Mouse (Mus musculus) embryonic fibroblast, embryonic 13.5 days (primary cell): Measurements from ENCODE around the gene AW011738. TPM values are rescaled to one million over a fixed set of nuclear protein-coding genes. Genes with fewer than 3 reads are reported as not detected.

Source experiments
- H3K27ac ChIP-seq: 2 replicates; pipeline ENCODE4 v1.5.1; 2012; ENCODE audit warnings: low read length, control low read depth, inconsistent platforms; ENCODE audit not compliant: insufficient read depth
- H3K4me1 ChIP-seq: 2 replicates; pipeline ENCODE4 v1.6.1; 2011; ENCODE audit warnings: low read length; ENCODE audit not compliant: control insufficient read depth, insufficient read depth
- H3K4me3 ChIP-seq: 2 replicates; pipeline ENCODE4 v1.5.1; 2011; ENCODE audit warnings: mild to moderate bottlenecking, control low read depth, low read length; ENCODE audit not compliant: insufficient read depth
- CTCF ChIP-seq: IDR thresholded peaks from 2 replicates; pipeline ENCODE4 v1.5.1; 2011; ENCODE audit warnings: mild to moderate bottlenecking, control low read depth, low read length, moderate library complexity, borderline replicate concordance; ENCODE audit not compliant: insufficient read depth
- POLR2A ChIP-seq: IDR thresholded peaks from 2 replicates; pipeline ENCODE4 v1.6.1; 2011; ENCODE audit warnings: low read depth, mild to moderate bottlenecking, control low read depth, low read length, moderate library complexity
- polyA plus RNA-seq: library from polyadenylated mRNA; stranded (reverse); fragments of >200 nt; gene quantifications from 2 replicates; pipeline ENCODE4 v1.2.4, GENCODE M21; 2011; ENCODE audit warnings: low read depth; ENCODE audit not compliant: missing spikeins, insufficient read length

The AW011738 gene
- polyA plus RNA-seq, 1 experiment, result 3.6 TPM

DNA sequence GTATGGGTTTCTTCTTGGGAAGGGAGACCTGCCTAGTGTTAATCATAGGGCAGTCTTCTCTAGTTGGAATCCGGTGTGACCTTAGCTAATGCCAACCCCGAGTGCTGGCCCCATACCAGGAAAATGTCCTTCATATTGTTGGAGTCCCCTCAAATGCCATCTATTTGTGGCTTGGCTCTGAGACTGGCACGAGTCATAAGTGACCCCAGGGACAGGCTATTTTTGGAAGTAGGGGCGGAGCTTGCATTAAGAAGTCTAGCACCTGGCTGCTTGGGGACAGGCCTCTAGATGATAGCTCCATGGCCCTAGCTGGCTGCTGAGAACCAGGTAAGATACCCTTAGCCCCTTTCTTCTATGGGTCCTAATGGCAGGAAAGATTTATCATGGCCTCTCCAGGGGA, 12.5 kb downstream of the AW011738 start, which contains the start of gene Perm1:
TSS of gene Perm1 (plus strand) at position 220 of the 400 bp plus-strand sequence.
- H3K27ac ChIP-seq, result no peak within 1 kb of the TSS
- no peak for TF ChIP-seq CTCF
- no peak within 1 kb of the TSS for H3K4me3 ChIP-seq
- H3K4me1 ChIP-seq, result no peaks in the 10 kb centered on the region; the same call in 1 of the 2 replicates

GRCm38 (mm10) chr4:156216196-156216595, 13.1 kb downstream of the AW011738 start:
- TF ChIP-seq POLR2A (no peak), CTCF (no peak)
- Histone ChIP-seq H3K4me3 (no peak overlapping the region), H3K4me1 (peaks cover 2% of the 10 kb centered on the region; the same call in 1 of the 2 replicates), H3K27ac (no peak overlapping the region)

DNA sequence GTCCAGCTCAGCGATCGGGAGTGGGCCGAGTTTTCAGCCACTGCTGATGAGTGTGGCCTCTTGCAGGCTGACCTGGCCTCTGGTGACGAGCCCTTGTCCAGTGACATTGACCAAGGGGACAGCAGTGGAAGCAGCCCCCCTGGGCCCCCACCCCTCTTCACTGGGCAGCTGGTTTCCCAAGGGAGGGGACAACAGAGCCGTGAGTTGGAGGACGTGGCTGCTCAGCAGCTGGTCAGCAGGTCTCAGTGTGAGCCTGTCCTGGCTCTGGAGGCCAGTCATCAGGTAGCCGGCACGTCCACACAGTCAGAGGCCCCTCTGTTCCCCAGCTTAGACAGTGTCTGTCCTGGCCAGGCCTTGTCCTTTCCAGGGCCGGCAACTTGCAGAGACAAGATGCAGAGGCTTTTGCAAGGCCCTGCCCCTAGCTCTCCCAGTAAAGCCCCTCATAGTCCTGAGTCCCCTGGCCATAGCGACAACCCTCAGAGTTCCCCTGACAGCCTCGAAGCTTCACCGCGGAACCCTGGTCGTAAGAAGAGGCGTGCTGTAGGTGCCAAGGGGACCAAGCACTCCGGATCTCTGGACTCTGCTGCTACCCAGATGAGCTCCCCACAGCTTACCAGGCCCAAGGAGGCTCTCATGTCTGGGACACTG, 14.0 kb downstream of the AW011738 start:
- Histone ChIP-seq H3K4me1 (peaks cover 2% of the 10 kb centered on the region; the same call in 1 of the 2 replicates), H3K27ac (no peak overlapping the region), H3K4me3 (no peak overlapping the region)
- no peak for TF ChIP-seq POLR2A
- TF ChIP-seq CTCF, result no peak

- no peak for TF ChIP-seq CTCF
- TF ChIP-seq POLR2A, result no peak
- no peak overlapping the region for H3K27ac ChIP-seq
Observed at GRCm38 (mm10) chr4:156217838-156218237, 14.7 kb downstream of the AW011738 start.

DNA sequence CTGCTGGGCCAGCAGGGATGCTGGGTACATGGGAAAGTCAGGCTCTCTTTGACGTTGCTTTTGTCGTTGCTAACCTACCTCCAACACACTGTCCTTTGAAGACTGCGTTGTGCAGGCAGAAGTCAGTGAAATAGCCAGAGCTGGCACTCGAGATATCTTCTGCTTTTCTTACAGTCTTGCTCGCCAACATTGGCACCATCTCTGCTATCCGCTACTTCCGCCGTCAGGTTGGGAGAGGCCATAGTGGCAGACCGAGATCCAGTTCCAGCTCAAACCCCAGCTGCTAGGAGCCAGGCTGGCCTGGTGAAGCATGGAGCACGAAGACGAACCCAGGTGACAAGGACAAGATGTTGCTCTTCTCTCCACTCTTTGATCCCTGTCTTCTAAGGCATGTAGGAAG, 16.8 kb downstream of the AW011738 start:
- TF ChIP-seq CTCF (no peak), POLR2A (no peak)
- H3K27ac ChIP-seq, result no peak overlapping the region
- peaks cover 2% of the 10 kb centered on the region; the same call in 1 of the 2 replicates for H3K4me1 ChIP-seq
- H3K4me3 ChIP-seq, result no peak overlapping the region

More at GRCm38 (mm10) chr4:156217838-156218237, 14.7 kb downstream of the AW011738 start:
- H3K4me1 ChIP-seq, result peaks cover 2% of the 10 kb centered on the region; the same call in 1 of the 2 replicates
- H3K4me3 ChIP-seq, result no peak overlapping the region

GRCm38 (mm10) chr4:156224276-156224675, 21.2 kb downstream of the AW011738 start:
- Histone ChIP-seq H3K4me3 (no peak overlapping the region), H3K4me1 (peaks cover 6% of the 10 kb centered on the region; the same call in 1 of the 2 replicates), H3K27ac (no peak overlapping the region)
- TF ChIP-seq CTCF (no peak), POLR2A (no peak)

DNA sequence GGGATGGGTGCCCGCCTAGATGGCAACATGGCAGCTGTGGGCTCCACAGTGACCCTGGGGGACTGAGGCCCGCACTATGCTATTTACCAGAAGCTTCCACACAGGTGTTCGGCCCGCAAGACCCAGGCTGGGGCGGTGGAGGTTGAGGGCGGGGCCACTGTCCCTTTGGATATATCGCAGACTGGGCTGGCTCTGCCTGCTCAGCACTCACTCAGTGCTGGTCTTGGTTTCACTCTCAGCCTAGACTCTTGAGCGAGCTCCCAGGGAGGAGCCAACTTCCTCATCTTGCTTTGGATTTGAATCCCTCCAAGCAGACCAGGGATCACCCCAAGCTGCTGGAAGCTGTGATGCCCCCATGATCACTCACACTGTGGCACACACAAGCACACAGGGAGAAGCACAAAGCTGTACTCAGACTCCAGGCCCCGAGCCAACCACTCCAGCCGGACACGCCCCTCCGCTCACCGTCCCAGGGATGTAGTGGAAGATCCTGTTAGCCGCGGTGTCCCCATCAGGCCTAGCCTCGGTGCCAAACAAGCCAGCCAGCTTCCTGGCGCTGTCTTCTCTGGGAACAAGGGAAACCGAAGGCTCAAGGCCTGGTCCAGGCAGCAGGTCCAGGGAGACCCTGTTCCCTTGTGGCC, 24.8 kb downstream of the AW011738 start:
- TF ChIP-seq CTCF (no peak), POLR2A (no peak)
- peak overlapping the region; percentile 36; the same call in 1 of the 2 replicates for H3K27ac ChIP-seq

GRCm38 (mm10) chr4:156228393-156229024, 25.4 kb downstream of the AW011738 start:
- TF ChIP-seq CTCF (no peak), POLR2A (peak; percentile 47)

More for the DNA sequence above, 24.8 kb downstream of the AW011738 start:
- Histone ChIP-seq H3K4me3 (peak overlapping the region; percentile 19), H3K4me1 (peaks cover 4% of the 10 kb centered on the region; the same call in 1 of the 2 replicates)

GRCm38 (mm10) chr4:156234021-156234501, 31.0 kb downstream of the AW011738 start:
- Histone ChIP-seq H3K4me3 (peak overlapping the region; percentile 74), H3K27ac (no peak overlapping the region), H3K4me1 (peaks cover 1% of the 10 kb centered on the region; the same call in 1 of the 2 replicates)
- no peak; the same call in 1 of the 2 replicates for TF ChIP-seq POLR2A
- no peak for TF ChIP-seq CTCF

More at GRCm38 (mm10) chr4:156228393-156229024, 25.4 kb downstream of the AW011738 start:
- H3K4me1 ChIP-seq, result peaks cover 4% of the 10 kb centered on the region; the same call in 1 of the 2 replicates
- peak overlapping the region; percentile 36; the same call in 1 of the 2 replicates for H3K27ac ChIP-seq
- peak overlapping the region; percentile 19 for H3K4me3 ChIP-seq
